Mouse (Mus musculus) G1E (cell line): ENCODE results near the gene Zfp719. TPM values are rescaled to one million over a fixed set of nuclear protein-coding genes. Genes with fewer than 3 reads are reported as not detected.

Experiments used
- ATAC-seq: 2 replicates; pipeline ENCODE4 v1.8.0; 2016; ENCODE audit warnings: mild to moderate bottlenecking; ENCODE audit not compliant: insufficient number of reproducible peaks, poor library complexity, low FRiP score, severe bottlenecking; ENCODE audit errors: extremely low read depth
- DNase-seq: peaks from one replicate; pipeline ENCODE4 v3.0.0; 2012; ENCODE audit warnings: low spot score
- H3K27me3 ChIP-seq: 2 replicates; pipeline ENCODE4 v1.6.1; 2012; ENCODE audit warnings: mild to moderate bottlenecking, low read length, inconsistent platforms; ENCODE audit not compliant: insufficient read depth
- H3K36me3 ChIP-seq: replicated peaks from 2 replicates; pipeline ENCODE3; 2012; ENCODE audit warnings: mild to moderate bottlenecking, inconsistent platforms
- H3K4me1 ChIP-seq: 2 replicates; pipeline ENCODE4 v1.6.1; 2012; ENCODE audit warnings: low read depth, low read length, inconsistent platforms, mixed read lengths; ENCODE audit not compliant: insufficient read depth
- H3K4me3 ChIP-seq: 2 replicates; pipeline ENCODE4 v1.5.1; 2012; ENCODE audit warnings: low read depth, mild to moderate bottlenecking, inconsistent platforms, low read length, moderate library complexity, mixed read lengths
- H3K9me3 ChIP-seq: replicated peaks from 2 replicates; pipeline ENCODE4 v1.6.1; 2012; ENCODE audit warnings: inconsistent platforms
- CTCF ChIP-seq: IDR thresholded peaks from 2 replicates; pipeline ENCODE4 v1.5.1; 2012; ENCODE audit warnings: low read depth, low read length, inconsistent platforms, mixed read lengths
- GATA1 ChIP-seq: IDR thresholded peaks from 2 replicates; pipeline ENCODE4 v1.6.1; 2012; ENCODE audit warnings: borderline replicate concordance, low read length, inconsistent platforms, mixed read lengths
- GATA2 ChIP-seq: IDR thresholded peaks from 2 replicates; pipeline ENCODE4 v1.6.1; 2012; ENCODE audit warnings: low read depth, low read length, inconsistent platforms, borderline replicate concordance
- POLR2AphosphoS5 ChIP-seq: IDR thresholded peaks from 2 replicates; pipeline ENCODE4 v1.6.1; 2012; ENCODE audit warnings: low read depth, low read length, inconsistent platforms; ENCODE audit not compliant: insufficient replicate concordance
- TAL1 ChIP-seq: conservative IDR thresholded peaks from 2 replicates; pipeline ENCODE4 v1.6.1; 2012; ENCODE audit warnings: low read depth, low read length, inconsistent platforms, mixed read lengths
- polyA plus RNA-seq: library from polyadenylated mRNA; stranded (reverse); fragments of >175 nt; gene quantifications from 2 replicates; pipeline ENCODE4 v1.2.3, GENCODE M21; 2012
- total RNA-seq, 2 experiments: library from RNA; stranded (forward) in 1 of 2; stranded (reverse) in 1 of 2; fragments of 200-1000 nt in 1 of 2; fragments of >200 nt in 1 of 2; fragmentation: Nextera tagmentation in 1 of 2; gene quantifications; 2 replicates each; pipeline ENCODE4 v1.2.3; 2014 to 2017

Zfp719 gene
- total and polyA plus RNA-seq, 3 experiments = 0.12 to 7.8 (median 7.0) TPM

GRCm38 (mm10) chr7:43622927-43623326 lies 43.5 kb downstream of the Zfp719 start:
- DNase-seq (no peak), ATAC-seq (no peak)
- H3K4me1 ChIP-seq = no peaks in the 10 kb centered on the region
- H3K27me3 ChIP-seq = no peaks in the 10 kb centered on the region; the same call in 1 of the 2 replicates
- no peaks in the 10 kb centered on the region for H3K36me3 ChIP-seq
- TF ChIP-seq POLR2AphosphoS5 = no peak
- TF ChIP-seq CTCF = no peak
- no peak for TF ChIP-seq GATA2
- no peak for TF ChIP-seq GATA1
- no peak for TF ChIP-seq TAL1
- H3K9me3 ChIP-seq = no peaks in the 10 kb centered on the region
- H3K4me3 ChIP-seq = no peak overlapping the region

DNA sequence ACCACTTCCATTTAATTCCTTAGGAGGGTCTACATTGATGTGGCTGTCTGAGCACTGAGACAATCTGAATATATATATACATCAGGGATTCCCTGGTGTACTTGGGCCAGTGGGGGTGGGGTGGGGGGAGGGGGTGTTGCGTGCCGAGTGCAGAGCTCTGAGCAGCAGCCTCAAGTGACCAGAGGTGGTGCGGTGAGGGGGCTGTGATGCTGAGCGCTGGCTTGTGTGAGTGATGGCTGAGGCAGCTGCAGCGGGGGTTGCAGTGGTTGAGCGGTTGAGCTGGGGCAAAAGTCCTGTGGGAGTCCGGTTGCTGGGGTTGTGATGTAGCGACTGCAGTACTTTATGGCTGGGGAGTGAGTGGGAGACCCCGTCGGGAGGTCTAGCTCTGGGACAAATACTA lies 44.4 kb downstream of the Zfp719 start:
- ATAC-seq (no peak), DNase-seq (no peak)
- H3K9me3 ChIP-seq = no peaks in the 10 kb centered on the region
- no peaks in the 10 kb centered on the region; the same call in 1 of the 2 replicates for H3K27me3 ChIP-seq
- no peak overlapping the region for H3K4me3 ChIP-seq
- no peaks in the 10 kb centered on the region for H3K36me3 ChIP-seq
- TF ChIP-seq GATA2 = no peak
- TF ChIP-seq POLR2AphosphoS5 = no peak
- TF ChIP-seq CTCF = no peak
- TF ChIP-seq GATA1 = no peak
- TF ChIP-seq TAL1 = no peak
- H3K4me1 ChIP-seq = no peaks in the 10 kb centered on the region

GRCm38 (mm10) chr7:43625065-43625464 lies 45.7 kb downstream of the Zfp719 start:
- no peak for TF ChIP-seq GATA2
- no peak for TF ChIP-seq GATA1
- no peak for TF ChIP-seq TAL1
- TF ChIP-seq POLR2AphosphoS5 = no peak
- no peak for TF ChIP-seq CTCF
- no peak overlapping the region for H3K4me3 ChIP-seq
- ATAC-seq (no peak), DNase-seq (no peak)
- H3K36me3 ChIP-seq = no peaks in the 10 kb centered on the region
- H3K9me3 ChIP-seq = no peaks in the 10 kb centered on the region
- no peaks in the 10 kb centered on the region for H3K4me1 ChIP-seq
- no peaks in the 10 kb centered on the region; the same call in 1 of the 2 replicates for H3K27me3 ChIP-seq

DNA sequence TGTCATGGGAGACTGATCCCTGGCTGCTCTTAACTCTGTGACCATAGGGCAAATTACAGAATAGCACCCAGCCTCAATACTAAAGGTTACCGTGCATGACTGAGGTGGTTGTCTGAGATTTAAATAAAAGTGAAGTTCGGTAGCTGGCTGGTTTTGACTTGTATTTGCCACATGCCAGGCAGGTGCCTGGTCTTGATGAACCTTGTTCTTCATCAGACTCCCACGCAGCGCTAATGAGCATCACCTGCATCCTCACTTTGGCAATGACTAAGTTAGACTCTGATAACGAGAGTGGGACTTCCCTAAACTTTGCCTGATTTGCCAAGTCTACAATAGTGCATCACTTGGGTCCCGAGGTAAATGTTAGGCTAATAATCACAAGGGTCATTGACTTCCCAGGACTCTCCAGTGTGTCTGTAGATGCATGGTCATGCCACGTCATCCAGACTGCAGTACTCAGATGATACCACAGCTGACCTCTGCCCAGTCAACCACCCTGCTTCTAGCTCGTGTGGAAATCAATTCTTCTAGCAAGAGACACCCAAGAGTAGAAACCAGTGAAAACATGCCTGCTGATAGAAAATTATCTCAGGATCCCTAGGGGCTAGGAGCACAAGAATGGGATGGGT lies 46.5 kb downstream of the Zfp719 start:
- no peak for ATAC-seq
- no peaks in the 10 kb centered on the region for H3K4me1 ChIP-seq
- H3K9me3 ChIP-seq = no peaks in the 10 kb centered on the region
- H3K27me3 ChIP-seq = peaks cover 4% of the 10 kb centered on the region; the same call in 1 of the 2 replicates
- H3K36me3 ChIP-seq = no peaks in the 10 kb centered on the region
- no peak overlapping the region for H3K4me3 ChIP-seq
- DNase-seq = no peak
- TF ChIP-seq GATA1 = no peak
- TF ChIP-seq TAL1 = no peak
- no peak for TF ChIP-seq CTCF
- TF ChIP-seq POLR2AphosphoS5 = no peak
- no peak for TF ChIP-seq GATA2

DNA sequence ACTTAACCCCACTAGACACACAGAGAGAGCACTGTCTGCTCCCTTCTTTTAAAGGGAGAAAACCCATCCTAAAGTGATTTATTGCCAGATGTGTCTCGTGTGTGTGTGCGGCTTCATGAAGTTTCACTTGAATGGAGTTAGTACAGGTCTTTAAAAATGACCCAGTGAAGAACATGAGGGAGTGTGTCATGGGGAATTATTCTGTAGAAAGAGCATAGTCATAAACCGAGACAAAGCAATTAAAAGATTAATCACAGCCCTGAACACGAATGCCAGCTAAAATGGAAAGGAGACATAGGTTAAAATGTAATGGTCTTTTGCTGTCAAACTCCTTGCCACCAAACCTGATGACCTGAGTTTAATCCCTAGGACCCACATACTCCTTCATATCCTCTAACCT lies 54.5 kb downstream of the Zfp719 start:
- Histone ChIP-seq H3K36me3 (no peaks in the 10 kb centered on the region), H3K9me3 (no peaks in the 10 kb centered on the region), H3K27me3 (peaks cover 4% of the 10 kb centered on the region; the same call in 1 of the 2 replicates), H3K4me1 (no peaks in the 10 kb centered on the region), H3K4me3 (no peak overlapping the region)
- DNase-seq = no peak
- TF ChIP-seq CTCF (no peak), TAL1 (no peak), GATA2 (no peak), POLR2AphosphoS5 (no peak), GATA1 (no peak)
- ATAC-seq = no peak

- no peak for TF ChIP-seq CTCF
- TF ChIP-seq POLR2AphosphoS5 = no peak
- TF ChIP-seq GATA1 = no peak
- TF ChIP-seq GATA2 = no peak
- no peak for TF ChIP-seq TAL1
- no peaks in the 10 kb centered on the region for H3K36me3 ChIP-seq
- no peaks in the 10 kb centered on the region for H3K9me3 ChIP-seq
- no peaks in the 10 kb centered on the region for H3K4me1 ChIP-seq
- DNase-seq = no peak
- no peak within 1 kb of the TSS for H3K4me3 ChIP-seq
- ATAC-seq = no peak
- H3K27me3 ChIP-seq = peaks cover 4% of the 10 kb centered on the region; the same call in 1 of the 2 replicates
Observed at GRCm38 (mm10) chr7:43634500-43634899, 55.1 kb downstream of the Zfp719 start, which contains the start of gene Ceacam18. Gene Ceacam18, plus strand, starts transcription at chr7:43634707.
